Mouse (Mus musculus) stomach, postnatal 0 days (tissue): ENCODE data around the gene Sgk1.

Source experiments
- CTCF ChIP-seq: IDR thresholded peaks from 2 replicates; pipeline ENCODE4 v1.5.1; 2016; ENCODE audit warnings: antibody characterized with exemption, low read depth, mild to moderate bottlenecking, moderate library complexity
- EP300 ChIP-seq: optimal IDR thresholded peaks from 2 replicates; pipeline ENCODE3; 2016; ENCODE audit warnings: antibody characterized with exemption

DNA sequence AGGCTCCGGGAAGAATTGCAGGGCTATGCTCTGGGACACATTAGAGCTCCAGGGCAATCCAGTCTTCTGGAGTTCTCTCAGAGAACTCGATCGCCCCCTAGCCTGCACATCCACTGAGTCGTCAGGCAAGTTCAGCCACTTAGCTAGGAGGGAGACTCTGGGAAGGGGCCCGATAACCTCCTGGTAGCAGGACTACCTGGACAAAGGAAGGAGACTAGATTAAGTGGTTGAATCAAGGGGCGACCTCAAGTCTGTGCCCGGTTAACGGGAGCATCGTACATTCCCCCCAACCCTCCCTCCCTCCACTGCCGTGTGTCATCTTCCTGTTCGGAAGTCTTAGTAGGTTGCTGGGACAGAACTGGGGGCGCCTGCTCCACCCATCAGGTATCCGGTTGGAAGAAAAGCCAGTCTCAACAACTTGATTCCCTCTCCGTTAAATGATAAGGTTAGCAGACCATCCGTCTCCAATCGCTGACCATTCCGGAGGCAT lies 109.4 kb downstream of the Sgk1 start:
- TF ChIP-seq CTCF (peak; percentile 84), EP300 (no peak)
